Mouse (Mus musculus): Measurements from ENCODE around the gene Vdr.
"Not testable (repeated sequence)": the region's sequence is repeated elsewhere in the genome, so short reads cannot be mapped to it uniquely, and the experiment has no call there.

Gene Vdr

DNA sequence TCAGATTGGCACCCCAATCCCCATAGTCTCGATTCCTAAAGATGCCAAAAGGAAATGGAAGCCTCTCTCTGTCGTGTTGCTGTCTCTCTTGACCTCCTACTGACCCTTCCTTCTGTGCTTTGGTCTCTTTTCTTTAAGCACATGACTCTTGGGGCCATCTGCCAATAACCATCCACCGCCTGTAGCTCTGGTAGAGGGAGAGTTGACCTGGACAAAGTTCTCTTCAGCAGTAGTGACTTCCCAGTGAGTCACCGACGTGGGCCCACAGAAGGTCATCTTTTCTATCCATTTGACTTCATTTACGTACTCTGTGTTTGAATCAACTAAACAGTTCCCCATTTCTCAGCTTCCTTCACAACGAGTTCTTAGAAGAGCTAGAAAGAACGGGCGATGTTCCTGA, 30.0 kb downstream of the Vdr start:
- ATAC-seq (ENCODE audit: low TSS enrichment): no peak

DNA sequence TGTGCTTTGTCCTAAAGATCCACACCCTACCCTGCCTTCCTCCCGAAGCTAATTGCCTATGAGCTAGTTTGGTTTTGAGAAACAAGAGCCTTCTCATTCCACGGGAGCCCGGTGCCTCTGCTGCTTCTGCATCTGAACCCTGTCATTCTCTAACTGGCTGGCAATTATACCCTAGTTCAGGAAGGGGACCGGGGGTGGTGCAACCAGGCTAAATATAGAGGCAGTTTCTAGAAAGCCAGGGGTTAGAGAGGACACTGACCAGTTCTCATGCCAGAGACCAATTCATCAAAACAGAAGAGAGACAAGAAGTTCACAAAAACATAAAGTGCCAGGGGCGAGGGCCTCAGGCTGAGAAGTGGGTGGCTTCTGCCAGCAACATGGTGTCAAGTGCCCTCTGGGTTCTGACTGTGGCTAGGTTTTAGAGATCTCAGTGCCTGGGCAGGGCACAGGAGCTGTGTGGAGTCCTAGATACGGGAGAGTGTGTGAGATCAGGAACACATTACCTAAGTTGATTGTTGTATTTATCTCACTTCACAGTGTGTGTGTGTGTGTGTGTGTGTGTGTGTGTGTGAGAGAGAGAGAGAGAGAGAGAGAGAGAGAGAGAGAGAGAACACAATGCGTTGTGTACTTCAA, 31.6 kb downstream of the Vdr start:
- ATAC-seq (ENCODE audit: low TSS enrichment): no peak

DNA sequence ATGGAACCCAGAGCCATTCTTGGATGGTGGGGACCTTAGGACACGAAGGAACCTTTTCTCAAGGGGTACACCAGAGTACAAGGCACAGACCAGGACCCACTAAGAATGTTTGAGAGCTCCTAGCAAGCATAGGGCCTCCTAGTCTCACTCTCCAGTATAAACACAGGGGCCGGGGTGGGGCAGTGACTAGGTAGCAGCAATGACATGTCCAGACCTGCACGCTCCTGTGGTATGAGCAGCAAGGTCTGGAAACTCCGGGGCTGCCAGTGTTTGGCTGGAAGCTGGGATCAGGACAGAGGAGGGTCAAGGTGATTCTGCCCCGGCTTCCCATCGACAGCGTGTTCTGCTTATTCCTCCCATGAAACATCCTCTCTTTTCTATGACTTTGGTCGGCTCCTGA, 34.6 kb downstream of the Vdr start:
- no peak for ATAC-seq (ENCODE audit: low TSS enrichment)

DNA sequence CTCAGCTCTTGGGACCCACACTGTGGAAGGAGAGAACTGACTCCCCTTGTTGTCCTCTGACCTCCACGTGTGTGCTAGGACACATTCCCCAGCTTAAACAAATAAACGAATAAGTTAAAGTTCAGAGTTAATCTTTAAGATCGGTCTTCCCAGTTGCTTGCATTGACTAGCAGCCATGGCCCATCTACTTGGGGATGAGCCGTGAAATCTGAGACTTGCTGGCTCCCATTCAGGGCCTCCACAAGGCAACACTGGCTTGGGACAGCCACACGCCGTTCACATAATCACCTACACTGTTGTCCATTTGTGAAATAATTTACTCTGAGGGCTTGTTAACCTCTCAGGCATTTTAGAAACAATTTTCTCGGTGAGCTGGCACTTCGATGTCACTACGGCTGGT, 36.7 kb downstream of the Vdr start:
- no peak for ATAC-seq (ENCODE audit: low TSS enrichment)

DNA sequence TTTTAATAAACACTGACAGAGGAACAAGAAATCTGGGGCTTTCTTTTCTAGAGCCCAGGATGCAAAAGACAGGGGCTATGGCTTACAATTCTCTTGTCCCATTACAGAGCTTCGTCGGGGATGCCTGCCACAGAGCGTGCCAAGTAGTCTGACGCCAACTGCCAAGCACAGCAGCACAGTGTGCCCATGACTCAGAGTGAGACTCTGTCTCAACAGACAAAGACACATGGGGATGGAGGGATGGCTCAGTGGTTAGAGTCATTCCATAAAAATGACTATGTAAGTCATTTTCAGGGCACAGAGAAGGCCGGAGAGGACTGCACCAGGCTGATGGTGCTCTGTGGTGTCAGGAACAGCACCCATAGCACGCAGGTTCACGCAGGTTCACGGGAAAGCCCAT, 38.3 kb downstream of the Vdr start:
- no peak; the same call in 1 of the 2 replicates for ATAC-seq (ENCODE audit: low TSS enrichment)

DNA sequence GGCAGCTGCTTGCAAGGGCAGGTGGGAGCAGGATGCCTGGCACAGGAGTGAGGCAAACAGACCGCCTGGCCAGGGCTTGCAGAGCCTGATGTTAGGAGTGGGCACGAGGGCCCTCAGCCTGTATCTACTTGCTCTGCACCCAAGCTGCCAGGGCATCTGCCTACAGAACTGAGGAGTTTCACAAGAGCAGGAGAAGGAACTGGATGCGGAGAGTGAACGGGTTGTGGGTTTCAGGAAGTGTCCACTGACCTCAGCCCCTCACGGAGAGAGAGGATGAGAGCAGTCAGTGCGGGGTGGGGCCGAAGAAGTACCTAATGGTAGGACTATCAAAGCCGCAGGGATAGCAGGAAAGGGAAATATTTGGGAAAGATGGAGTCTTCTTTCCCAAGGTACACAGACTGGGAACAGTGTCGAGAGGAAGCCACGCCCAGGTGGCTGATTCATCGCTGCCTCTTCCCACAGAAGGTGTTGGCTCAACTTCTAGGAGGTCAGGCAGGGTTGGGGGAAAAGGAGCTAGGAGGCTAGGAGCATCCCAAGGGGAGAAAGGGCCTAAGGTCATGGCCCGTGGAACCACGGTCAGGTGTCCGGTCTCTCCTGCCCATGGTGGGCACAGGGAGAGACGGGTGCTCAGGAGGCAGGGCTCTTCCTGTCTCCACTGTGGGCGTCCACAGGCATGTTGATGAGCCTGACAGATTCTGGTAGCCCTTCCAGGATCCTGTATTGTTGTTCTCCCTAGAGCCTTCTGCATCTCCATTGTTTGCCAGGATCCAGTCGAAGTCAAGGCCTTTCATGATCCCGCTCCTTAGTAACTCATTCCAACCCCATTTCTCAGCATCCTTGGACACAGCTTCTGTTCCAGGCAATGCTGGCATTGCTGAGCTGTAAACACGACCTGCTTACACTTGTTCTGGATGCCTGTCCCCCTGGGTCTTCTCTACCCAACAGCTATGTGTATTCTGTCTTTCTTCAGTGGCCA, 39.1 kb downstream of the Vdr start:
- ATAC-seq (ENCODE audit: low TSS enrichment): no peak

DNA sequence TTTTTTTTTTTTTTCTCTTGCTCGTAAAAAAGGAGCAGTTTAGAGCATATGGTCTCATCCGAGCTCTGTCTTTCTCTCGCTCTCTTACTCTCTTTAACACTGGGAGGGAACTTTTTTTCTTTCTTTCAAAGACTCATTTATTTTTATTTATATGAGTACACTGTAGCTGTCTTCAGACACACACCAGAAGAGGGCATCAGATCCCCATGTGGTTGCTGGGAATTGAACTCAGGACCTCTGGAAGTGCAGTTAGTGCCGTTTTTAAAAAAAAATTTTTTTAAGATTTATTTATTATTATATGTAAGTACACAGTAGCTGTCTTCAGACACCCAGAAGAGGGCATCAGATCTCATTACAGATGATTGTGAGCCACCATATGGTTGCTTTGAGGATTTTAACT, 40.3 kb downstream of the Vdr start:
- ATAC-seq (ENCODE audit: low TSS enrichment): not testable (repeated sequence)

DNA sequence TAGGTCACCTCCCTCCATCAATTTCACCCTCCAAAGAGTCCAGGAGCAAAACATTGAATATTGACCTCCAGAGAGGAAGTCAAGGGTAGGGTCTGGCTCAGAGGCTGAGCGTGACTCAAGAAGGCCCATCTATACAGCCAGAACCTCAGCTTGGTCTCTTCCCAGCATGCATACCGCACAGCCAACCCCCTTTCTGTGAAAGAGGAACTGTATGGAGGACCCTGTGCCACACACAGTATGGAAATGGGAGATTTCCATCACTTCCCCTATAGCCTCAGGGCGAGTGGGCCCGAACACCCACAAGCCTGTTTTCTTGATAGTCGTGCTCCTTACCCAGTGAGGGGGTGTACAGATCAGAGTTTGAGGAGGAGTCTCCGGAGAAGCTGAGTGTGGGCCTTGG, 41.4 kb downstream of the Vdr start:
- ATAC-seq (ENCODE audit: low TSS enrichment): 0 out of 2 replicates have a peak, but pooled peaks have one; percentile 23

DNA sequence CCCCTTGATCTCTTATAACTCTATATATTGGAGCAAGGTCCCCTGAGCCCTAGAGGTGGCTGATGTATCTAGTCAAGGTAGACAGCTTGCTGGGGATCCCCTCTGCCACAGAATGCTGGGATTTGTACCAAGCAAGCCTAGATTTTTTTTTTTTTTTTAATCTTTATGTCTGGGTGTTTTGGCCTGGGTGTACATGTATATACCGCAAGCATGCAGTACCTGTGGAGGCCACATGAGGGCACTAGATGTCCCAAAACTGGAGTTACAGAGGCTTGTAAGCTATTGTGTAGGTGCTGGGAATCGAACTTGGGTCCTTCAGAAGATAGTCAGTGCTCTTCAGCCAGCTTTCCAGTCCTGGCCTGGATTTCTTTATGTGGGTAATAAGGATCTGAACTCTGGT, 44.4 kb downstream of the Vdr start:
- ATAC-seq (ENCODE audit: low TSS enrichment): no peak

DNA sequence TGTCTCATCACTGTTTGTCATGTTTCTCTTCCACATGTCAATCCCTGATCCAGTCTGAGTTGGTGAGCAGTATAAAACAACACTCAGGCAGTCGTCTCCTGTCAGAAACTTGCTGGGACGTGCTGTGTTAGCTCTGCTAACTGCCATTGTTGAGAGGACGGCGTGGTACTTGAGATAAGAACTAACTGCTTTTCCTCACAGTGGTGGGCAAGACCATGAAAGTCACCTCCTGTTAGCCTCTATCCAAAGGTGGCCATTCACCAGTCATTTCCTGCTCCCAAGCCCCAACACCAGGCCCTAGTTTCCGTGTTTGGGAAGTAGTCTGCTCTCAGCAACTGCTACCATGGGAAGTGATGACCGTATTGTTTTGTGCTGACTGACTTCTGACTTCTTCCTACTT, 45.3 kb downstream of the Vdr start:
- no peak for ATAC-seq (ENCODE audit: low TSS enrichment)

DNA sequence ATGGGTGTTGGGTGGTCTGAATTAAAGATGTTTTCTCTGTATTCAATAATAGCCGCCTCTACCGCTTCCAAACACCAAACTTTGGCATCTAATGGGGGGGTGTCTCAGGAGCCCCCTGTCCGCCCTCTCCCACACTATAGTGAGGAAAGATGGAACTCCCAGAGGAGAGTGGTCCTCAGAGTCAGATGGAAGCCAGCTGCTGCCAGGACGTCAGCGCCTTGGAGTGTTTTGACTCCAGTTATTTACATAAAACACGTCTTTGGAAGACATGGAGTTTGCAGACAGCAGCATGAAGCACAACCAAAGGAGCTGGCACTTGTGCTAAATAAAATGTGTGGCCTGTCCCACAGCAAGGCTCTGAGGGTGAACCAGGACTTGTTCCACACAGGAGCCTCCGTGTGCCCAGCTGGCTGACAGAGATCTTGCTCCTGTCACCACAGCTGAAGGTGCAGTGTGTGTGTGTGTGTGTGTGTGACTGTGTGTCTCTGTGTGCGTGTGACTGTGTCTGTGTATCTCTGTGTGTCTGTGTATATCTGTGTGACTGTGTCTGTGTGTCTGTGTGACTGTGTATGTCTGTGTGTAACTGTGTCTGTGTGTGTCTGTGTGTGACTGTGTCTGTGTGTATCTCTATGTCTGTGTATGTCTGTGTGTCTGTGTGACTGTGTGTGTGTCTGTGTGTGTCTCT, 45.9 kb downstream of the Vdr start:
- ATAC-seq (ENCODE audit: low TSS enrichment): no peak

DNA sequence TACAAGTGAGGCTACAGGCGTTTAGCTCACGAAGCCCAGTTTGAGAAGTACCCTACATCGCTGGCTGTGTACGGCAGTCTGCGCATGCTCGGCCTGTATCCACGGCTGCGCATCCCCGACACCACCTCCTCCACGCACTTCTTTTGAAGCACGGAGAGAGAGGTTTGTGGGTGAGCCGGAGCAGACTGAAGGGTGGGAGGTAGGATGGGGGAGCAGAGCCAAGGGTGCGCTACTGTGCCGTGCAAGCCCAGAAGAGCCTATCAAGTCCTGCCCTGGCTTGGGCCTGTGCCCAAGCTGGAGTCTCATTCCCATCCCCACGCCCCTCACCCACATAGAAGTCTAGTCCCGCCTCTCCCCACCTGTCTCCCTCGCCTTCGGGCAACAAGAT, 46.9 kb downstream of the Vdr start:
- ATAC-seq (ENCODE audit: low TSS enrichment): peak; percentile 93

DNA sequence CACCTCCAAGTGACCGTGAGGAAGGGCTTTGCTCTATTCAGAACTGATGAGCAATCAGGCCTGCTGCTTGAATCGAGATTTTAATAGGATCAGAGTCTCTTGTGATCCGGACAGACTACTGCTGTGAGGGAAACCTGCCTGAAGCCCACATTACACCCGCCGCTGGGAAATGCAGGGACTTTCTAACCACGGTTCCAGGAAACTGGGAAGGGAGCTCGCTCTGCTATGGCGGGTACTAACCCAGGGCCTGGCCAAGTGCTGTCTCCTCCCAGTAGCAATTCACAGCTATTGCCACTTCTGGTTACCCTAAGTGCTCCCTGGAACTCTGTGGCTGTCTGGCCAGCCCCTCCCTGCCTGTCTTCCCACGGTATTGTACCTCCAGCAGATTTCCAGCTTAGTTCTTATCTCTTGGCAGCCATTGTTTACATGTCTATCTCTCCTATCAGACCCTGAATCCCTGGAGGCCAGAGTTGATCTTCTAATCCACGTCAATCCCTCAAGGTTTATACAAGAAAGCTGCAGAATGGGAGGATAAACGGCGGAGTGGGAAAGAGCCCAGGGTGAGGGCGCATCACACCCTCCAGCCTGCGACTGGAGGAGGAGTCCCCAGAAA, 47.4 kb downstream of the Vdr start:
- ATAC-seq (ENCODE audit: low TSS enrichment): peak; percentile 11; the same call in 1 of the 2 replicates

DNA sequence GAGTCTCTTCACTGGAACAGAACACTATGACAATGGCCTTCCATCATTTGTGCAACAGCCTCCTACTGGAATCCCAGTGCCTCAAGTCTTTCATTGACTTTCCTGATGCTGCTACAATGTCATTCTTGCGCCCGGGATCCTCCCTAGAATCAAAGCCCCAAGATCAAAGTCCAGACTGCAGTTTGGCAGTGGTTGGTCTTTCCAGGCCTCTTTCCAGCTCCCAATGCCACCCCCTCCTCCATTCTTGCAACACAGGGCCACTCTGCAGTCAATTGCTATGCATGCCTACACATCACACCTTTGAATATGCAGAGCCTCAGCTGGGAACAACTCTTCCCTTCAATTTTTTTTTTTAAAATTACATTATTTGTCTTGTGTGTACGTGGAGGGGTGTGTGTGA, 50.1 kb downstream of the Vdr start:
- no peak for ATAC-seq (ENCODE audit: low TSS enrichment)

DNA sequence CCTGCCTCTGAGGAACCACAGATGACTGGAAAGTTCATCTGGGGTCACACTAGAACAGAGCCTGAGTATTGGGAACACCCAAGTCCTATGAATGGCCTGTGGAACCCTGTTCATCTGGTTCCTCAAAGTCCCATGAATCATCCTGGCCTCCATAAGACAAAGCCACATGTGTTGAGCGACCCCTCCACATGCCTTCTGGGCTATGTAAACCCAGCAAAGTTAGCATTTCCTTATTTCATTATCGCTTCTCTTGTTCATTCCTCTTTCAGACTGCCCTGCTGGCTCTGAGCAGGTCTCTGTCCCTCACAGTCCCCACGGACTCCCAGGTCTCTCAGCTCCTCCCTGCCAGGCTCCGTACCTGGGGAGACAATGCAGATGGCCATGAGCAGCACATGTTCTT, 52.0 kb downstream of the Vdr start:
- no peak for ATAC-seq (ENCODE audit: low TSS enrichment)

DNA sequence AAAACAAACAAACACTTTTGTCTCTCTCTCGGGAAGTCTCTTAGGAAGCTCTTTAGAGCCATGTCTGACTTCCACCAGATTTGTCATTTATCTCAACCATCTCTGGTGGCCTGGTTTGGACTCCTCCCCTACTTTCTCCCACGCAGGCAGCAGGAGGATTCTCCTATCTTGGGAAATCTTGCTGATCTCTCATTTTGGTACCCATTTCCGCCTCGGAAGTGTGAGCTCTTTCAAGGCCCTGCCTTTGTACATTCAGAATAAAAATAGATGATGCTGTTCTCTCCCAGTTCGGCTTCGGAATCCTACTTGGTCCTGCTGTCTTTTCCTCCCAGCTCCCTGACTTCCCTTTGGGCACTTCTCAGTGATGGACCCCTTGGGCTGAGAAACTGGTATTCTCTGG, 55.9 kb downstream of the Vdr start:
- peak; percentile 72 for ATAC-seq (ENCODE audit: low TSS enrichment)

DNA sequence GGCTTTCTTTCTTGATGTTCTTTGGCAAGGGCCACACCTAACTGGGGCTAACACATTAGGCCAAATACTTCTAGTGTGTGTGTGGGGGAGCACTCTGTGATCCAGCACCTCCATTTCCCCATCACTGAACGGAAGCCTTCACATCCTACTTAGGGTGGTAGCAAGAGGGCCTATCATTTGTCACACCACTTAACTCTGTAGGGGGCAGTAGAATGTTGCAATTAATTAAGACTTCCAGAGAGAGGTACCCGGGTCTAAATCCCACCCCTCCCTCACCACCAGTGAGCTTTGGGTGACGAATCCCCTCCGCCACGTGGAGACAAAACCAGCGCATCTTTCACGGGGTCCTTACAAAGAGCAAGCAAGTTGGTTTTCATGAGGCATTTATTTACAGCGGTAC, 56.4 kb downstream of the Vdr start:
- no peak for ATAC-seq (ENCODE audit: low TSS enrichment)

DNA sequence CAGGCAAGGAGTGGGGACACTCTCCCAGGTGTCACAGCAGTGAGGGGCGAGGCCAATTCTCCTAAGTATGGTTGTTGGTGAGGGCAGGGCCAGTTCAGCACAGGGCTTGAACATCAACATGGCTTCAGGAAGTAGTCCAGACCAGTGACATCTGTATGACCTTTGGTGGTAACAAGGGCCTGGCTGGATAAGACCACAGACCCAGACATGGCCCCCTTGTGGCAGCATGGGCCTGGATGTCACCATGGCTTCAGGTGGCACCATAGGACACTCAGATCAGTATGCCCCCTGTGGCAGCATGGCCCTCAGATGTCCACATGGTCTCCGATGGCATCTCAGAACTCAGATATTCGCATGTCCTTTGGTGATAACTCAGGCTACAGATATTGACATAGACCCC, 58.1 kb downstream of the Vdr start:
- ATAC-seq (ENCODE audit: low TSS enrichment): no peak

DNA sequence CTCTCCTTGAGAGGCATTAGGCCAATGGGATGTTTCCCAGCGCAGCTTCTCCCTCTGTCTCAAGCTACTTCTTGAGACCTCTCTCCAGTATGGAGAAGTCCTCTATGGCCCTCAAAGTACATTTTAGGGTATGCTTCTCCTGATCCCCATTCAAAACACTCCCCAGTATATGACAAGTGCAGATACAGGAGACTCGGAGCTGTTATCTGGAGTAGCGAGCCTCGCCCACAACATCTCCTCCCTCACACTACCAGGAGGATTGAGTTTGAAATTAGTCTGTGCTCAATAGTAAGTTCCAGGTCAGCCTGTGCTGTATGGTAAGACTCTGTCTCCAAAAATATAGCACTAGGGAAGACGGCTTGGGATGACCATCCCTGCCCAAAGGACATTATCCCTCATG, 59.4 kb downstream of the Vdr start:
- no peak for ATAC-seq (ENCODE audit: low TSS enrichment)

DNA sequence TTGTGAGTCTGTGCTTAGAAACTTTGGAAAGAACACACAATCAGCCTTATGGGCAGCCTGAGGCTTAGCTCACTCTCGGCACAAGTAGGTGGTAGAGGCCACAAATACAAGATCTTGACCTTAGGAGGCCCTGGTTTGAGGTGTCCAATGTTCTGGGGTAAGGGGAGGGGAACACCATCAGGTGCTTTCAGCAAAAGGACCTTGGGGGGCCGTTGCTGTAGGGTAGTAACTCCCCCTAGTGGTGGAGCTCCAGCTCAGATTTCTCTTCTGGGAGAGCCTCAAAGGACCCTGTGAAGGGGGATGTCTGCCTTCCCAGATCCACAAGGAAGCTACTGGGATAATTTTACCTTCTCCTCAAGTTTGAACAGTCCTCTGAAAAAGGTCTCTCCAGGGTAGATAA, 60.0 kb downstream of the Vdr start:
- ATAC-seq (ENCODE audit: low TSS enrichment): no peak

DNA sequence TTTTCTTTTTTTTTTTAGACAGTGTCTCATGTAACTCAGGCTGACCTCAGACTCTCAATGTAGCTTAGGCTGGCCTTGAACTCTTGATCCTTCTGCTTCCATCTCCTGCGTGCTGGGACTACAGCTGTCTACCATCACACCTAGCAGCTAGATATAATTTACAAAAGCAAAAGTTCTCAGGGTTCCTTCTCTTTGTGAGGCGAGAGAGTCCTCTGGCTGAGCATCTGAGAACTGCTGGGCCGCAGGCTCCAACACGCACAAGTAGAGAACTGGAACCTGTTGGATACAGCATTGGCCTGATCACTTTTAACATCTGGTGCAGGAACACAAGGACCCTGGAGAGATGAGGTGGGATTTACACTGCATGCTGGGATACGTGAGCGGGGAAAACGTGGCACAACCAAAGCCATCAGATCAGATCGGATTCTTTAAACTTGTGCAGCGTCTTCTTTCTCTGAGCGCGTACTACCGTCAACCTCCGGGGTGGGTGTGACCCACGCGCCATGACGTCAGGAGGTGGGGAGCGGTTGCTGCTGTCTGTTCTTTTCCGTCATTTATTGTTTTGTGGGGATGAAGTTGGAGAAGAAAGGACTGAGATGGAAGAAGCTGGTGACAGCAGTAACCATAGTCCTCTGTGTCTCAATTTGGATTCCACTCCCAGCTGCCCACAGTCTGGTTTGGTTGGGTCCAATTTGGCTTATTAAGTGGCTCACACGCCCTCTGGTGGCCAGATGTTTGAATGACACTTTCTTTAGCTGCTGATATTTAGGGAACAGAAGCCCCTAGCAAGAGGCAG, 61.1 kb downstream of the Vdr start:
- peak; percentile 67 for ATAC-seq (ENCODE audit: low TSS enrichment)
